In genomic region chr5:132074724-132075374, GRCm38 (mm10) we compare ENCODE assay signal across 8 mouse cellular contexts.
DNase-seq lines count a peak whose midpoint lies in the region; ATAC-seq and TF ChIP-seq lines count a peak whose summit lies in the region.

No protein-coding gene starts in this region.

- intact Hi-C loops in left cerebral cortex, adult 2 months (cut with DNase I): loop anchor here (2.0 kb wide), 1 partner anchor 46 kb away; no protein-coding TSS in a partner anchor

- no peaks in the 10 kb centered on the region for H3K36me3 ChIP-seq in hindbrain, embryonic 15.5 days
- no peaks in the 10 kb centered on the region for H3K36me3 ChIP-seq in midbrain, embryonic 15.5 days (replicated peaks)

- no peaks in the 10 kb centered on the region for H3K9me3 ChIP-seq in hindbrain, embryonic 15.5 days
- H3K9me3 ChIP-seq in midbrain, embryonic 15.5 days: no peaks in the 10 kb centered on the region

- peaks cover 47% of the 10 kb centered on the region for H3K4me1 ChIP-seq in hindbrain, embryonic 15.5 days (replicated peaks)
- peaks cover 46% of the 10 kb centered on the region for H3K4me1 ChIP-seq in midbrain, embryonic 15.5 days

- 8% methylated on average over 19 of the region's 19 CpGs for WGBS in hindbrain, embryonic 15.5 days
- WGBS in midbrain, embryonic 15.5 days: 7% methylated on average over 19 of the region's 19 CpGs

- peak overlapping the region; percentile 52 for H3K4me2 ChIP-seq in hindbrain, embryonic 15.5 days
- peak overlapping the region; percentile 37 for H3K4me2 ChIP-seq in midbrain, embryonic 15.5 days

- peak overlapping the region; percentile 77 for H3K27ac ChIP-seq in hindbrain, embryonic 15.5 days (replicated peaks)
- peak overlapping the region; percentile 53 for H3K27ac ChIP-seq in left cerebral cortex, adult 2 months
- peak overlapping the region; percentile 69 for H3K27ac ChIP-seq in midbrain, embryonic 15.5 days

- H3K4me3 ChIP-seq in hindbrain, embryonic 15.5 days: peak overlapping the region; percentile 13; the same call in 1 of the 2 replicates
- H3K4me3 ChIP-seq in left cerebral cortex, adult 2 months: peak overlapping the region; percentile 46
- peak overlapping the region; percentile 0; the same call in 1 of the 2 replicates for H3K4me3 ChIP-seq in midbrain, embryonic 15.5 days

- no peak for TF ChIP-seq CTCF in left cerebral cortex, adult 2 months (IDR thresholded peaks at IDR 0.05)

- peak overlapping the region; percentile 31; the same call in 1 of the 2 replicates for H3K9ac ChIP-seq in hindbrain, embryonic 15.5 days
- no peak overlapping the region for H3K9ac ChIP-seq in midbrain, embryonic 15.5 days

- ATAC-seq in hindbrain, embryonic 15.5 days (ENCODE audit: low FRiP score, low read depth): peak; percentile 90
- peak; percentile 86 for ATAC-seq in midbrain, embryonic 15.5 days (replicated peaks)

- peak; percentile 91 for DNase-seq in brain, adult 2 months (ENCODE audit: low read depth, low spot score)
- peak; percentile 80 for DNase-seq in embryo, embryonic 11 days
- DNase-seq in gastrocnemius, postnatal 10 days: peak; percentile 74
- peak; percentile 66 to 67 for DNase-seq in left cerebral cortex, adult 2 months (ENCODE audit: extremely low spot score in 1 of 2, low spot score in 2 of 2)
- peak; percentile 67 for DNase-seq in urinary bladder, postnatal 14 days (ENCODE audit: low spot score)
- no peak for DNase-seq in spleen, postnatal 10 days (ENCODE audit: low spot score in 2 of 2)

- no peaks in the 10 kb centered on the region for H3K27me3 ChIP-seq in hindbrain, embryonic 15.5 days
- no peaks in the 10 kb centered on the region for H3K27me3 ChIP-seq in midbrain, embryonic 15.5 days (replicated peaks)

Comparison
In these comparisons a context has a peak if more than half of its experiments do, and no peak if none do; other contexts are left out.
1. DNase-seq: peak in brain, adult 2 months (single experiment), embryo, embryonic 11 days (single experiment), gastrocnemius, postnatal 10 days (single experiment), left cerebral cortex, adult 2 months (2 of 2) and urinary bladder, postnatal 14 days (single experiment); none in spleen, postnatal 10 days (0 of 2).
2. Peak in every context shown above with its lines, with median percentiles within 50 percentile points of each other: H3K27ac ChIP-seq and H3K4me3 ChIP-seq.